Mouse (Mus musculus): ENCODE measurements at regions not wholly inside any gene's neighbourhood (a gene's known extent, or its start where the extent isn't known, plus 50 kb on each side); places are given as distances from the start of the nearest gene placed in this dataset.

DNA sequence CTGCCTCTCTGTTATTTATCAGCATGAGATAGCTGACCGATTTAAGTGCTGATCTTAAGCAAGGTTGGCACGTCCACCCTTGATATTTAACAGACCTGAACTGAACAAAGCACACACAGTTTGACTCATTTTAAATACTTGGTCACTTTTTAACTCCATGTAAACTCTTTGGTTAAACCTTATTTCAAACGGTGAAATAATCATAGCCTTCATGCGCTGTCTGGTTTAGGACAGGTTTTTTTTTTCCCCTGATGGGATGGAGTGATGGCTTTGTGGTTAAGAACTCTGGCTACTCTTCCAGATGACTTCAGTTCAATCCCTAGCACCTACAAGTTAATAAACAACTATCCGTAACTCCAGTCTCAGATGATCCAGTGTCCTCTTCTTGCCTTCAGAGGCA is 706.7 kb upstream of the N6amt1 start:
- Histone ChIP-seq H3K27ac (ENCODE audit: insufficient read depth, low read length) (no peak overlapping the region), H3K4me1 (ENCODE audit: control insufficient read depth, insufficient read depth, low read length) (no peaks in the 10 kb centered on the region), H3K4me3 (replicated peaks; ENCODE audit: insufficient read depth, low read depth, low read length) (no peak overlapping the region), H3K27me3 (ENCODE audit: control insufficient read depth, insufficient read depth, low read length) (no peaks in the 10 kb centered on the region)
- TF ChIP-seq POLR2A (IDR thresholded peaks at IDR 0.05; ENCODE audit: borderline replicate concordance, insufficient read depth, low read length) (no peak), CTCF (IDR thresholded peaks at IDR 0.05; ENCODE audit: borderline replicate concordance, insufficient read depth, low read depth, low read length) (no peak)
- WGBS = 62% methylated on average over 5 of the region's 5 CpGs
- no peak for DNase-seq

GRCm38 (mm10) chr16:86646753-86647152 is 707.2 kb upstream of the N6amt1 start:
- no peak for TF ChIP-seq POLR2A (IDR thresholded peaks at IDR 0.05; ENCODE audit: borderline replicate concordance, insufficient read depth, low read length)
- no peak for TF ChIP-seq CTCF (IDR thresholded peaks at IDR 0.05; ENCODE audit: borderline replicate concordance, insufficient read depth, low read depth, low read length)

GRCm38 (mm10) chr16:86645436-86645835 is 708.5 kb upstream of the N6amt1 start:
- TF ChIP-seq POLR2A (IDR thresholded peaks at IDR 0.05; ENCODE audit: borderline replicate concordance, insufficient read depth, low read length) (no peak), CTCF (IDR thresholded peaks at IDR 0.05; ENCODE audit: borderline replicate concordance, insufficient read depth, low read depth, low read length) (no peak)
- DNase-seq = no peak
- Histone ChIP-seq H3K27ac (ENCODE audit: insufficient read depth, low read length) (no peak overlapping the region), H3K27me3 (ENCODE audit: control insufficient read depth, insufficient read depth, low read length) (no peaks in the 10 kb centered on the region), H3K4me3 (replicated peaks; ENCODE audit: insufficient read depth, low read depth, low read length) (no peak overlapping the region), H3K4me1 (ENCODE audit: control insufficient read depth, insufficient read depth, low read length) (no peaks in the 10 kb centered on the region)
- 83% methylated on average over 1 of the region's 1 CpGs for WGBS

More at GRCm38 (mm10) chr16:86646753-86647152, 707.2 kb upstream of the N6amt1 start:
- 30% methylated on average over 2 of the region's 2 CpGs for WGBS
- no peak overlapping the region for H3K4me3 ChIP-seq (replicated peaks; ENCODE audit: insufficient read depth, low read depth, low read length)
- H3K27ac ChIP-seq (ENCODE audit: insufficient read depth, low read length) = no peak overlapping the region
- DNase-seq = no peak
- no peaks in the 10 kb centered on the region for H3K4me1 ChIP-seq (ENCODE audit: control insufficient read depth, insufficient read depth, low read length)
- no peaks in the 10 kb centered on the region for H3K27me3 ChIP-seq (ENCODE audit: control insufficient read depth, insufficient read depth, low read length)

DNA sequence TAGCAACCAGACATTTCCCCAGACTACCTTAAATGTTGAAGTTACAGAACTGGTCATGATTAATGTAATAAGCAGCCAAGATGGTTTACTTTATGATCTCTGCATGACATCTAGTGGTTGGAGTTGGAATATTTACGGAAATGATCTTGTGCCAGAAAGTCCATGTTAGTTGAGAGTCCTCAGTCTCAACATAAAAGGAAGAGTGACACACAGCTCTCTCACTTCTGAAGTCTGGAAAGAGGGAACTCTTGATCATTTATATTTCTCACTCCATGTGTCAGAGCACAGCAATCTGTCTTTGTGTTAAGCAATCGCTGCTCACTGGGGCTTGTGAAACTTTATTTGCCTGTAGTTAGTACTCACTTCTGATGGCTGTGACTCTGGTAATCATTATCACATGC is 709.1 kb upstream of the N6amt1 start:
- Histone ChIP-seq H3K27ac (ENCODE audit: insufficient read depth, low read length) (no peak overlapping the region), H3K27me3 (ENCODE audit: control insufficient read depth, insufficient read depth, low read length) (no peaks in the 10 kb centered on the region), H3K4me1 (ENCODE audit: control insufficient read depth, insufficient read depth, low read length) (no peaks in the 10 kb centered on the region), H3K4me3 (replicated peaks; ENCODE audit: insufficient read depth, low read depth, low read length) (no peak overlapping the region)
- TF ChIP-seq POLR2A (IDR thresholded peaks at IDR 0.05; ENCODE audit: borderline replicate concordance, insufficient read depth, low read length) = no peak
- peak; percentile 45; the same call in 1 of the 2 replicates for TF ChIP-seq CTCF (IDR thresholded peaks at IDR 0.05; ENCODE audit: borderline replicate concordance, insufficient read depth, low read depth, low read length)
- DNase-seq = peak; percentile 7 to 65
- 31% methylated on average over 2 of the region's 2 CpGs for WGBS

DNA sequence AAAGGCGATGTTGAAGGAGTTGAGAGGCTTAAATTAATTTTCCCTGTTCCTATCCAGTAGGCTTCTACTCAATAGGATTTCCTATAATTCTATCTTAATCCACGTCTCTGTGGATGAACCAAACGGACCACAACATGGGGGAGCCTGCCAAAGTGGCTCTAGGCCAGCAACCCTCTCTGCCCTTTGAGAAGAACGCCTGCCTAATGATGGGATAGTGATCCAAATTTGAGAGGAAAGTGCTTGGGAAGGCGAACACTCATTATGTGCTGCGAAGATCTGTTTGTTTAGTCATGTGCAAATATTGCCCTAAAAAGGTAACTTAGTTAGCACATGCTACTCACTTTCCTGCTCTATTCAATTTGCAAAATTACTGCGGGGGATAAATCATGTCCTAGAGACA is 702.5 kb upstream of the Adamts5 start:
- H3K4me3 ChIP-seq (replicated peaks; ENCODE audit: insufficient read depth, low read depth, low read length) = no peak overlapping the region
- DNase-seq = peak; percentile 9 to 17
- H3K4me1 ChIP-seq (ENCODE audit: control insufficient read depth, insufficient read depth, low read length) = no peaks in the 10 kb centered on the region
- H3K27ac ChIP-seq (ENCODE audit: insufficient read depth, low read length) = no peak overlapping the region
- 24% methylated on average over 7 of the region's 7 CpGs for WGBS
- H3K27me3 ChIP-seq (ENCODE audit: control insufficient read depth, insufficient read depth, low read length) = no peaks in the 10 kb centered on the region
- TF ChIP-seq POLR2A (IDR thresholded peaks at IDR 0.05; ENCODE audit: borderline replicate concordance, insufficient read depth, low read length) = no peak
- no peak for TF ChIP-seq CTCF (IDR thresholded peaks at IDR 0.05; ENCODE audit: borderline replicate concordance, insufficient read depth, low read depth, low read length)

DNA sequence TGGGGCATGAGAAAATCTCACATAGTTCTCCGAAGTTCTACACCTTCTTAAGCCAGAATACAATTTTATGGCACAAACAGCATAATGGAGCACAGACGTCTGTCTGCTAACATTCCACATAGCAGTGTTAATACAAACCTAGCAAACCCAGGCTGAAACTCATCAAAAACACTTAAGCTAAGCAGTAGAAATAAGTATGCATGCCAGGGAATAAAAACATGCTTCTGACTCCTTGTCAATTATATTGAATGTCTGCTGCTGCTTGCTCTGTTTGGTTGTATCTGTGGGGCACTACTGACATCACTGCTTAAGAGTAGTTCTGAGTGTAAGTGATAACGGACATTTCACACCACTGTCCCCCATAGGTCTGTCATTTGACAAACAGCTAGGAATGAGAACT is 693.4 kb upstream of the Adamts5 start:
- TF ChIP-seq CTCF (IDR thresholded peaks at IDR 0.05; ENCODE audit: borderline replicate concordance, insufficient read depth, low read depth, low read length) = no peak
- TF ChIP-seq POLR2A (IDR thresholded peaks at IDR 0.05; ENCODE audit: borderline replicate concordance, insufficient read depth, low read length) = no peak
- 83% methylated on average over 3 of the region's 3 CpGs for WGBS
- H3K27me3 ChIP-seq (ENCODE audit: control insufficient read depth, insufficient read depth, low read length) = no peaks in the 10 kb centered on the region

DNA sequence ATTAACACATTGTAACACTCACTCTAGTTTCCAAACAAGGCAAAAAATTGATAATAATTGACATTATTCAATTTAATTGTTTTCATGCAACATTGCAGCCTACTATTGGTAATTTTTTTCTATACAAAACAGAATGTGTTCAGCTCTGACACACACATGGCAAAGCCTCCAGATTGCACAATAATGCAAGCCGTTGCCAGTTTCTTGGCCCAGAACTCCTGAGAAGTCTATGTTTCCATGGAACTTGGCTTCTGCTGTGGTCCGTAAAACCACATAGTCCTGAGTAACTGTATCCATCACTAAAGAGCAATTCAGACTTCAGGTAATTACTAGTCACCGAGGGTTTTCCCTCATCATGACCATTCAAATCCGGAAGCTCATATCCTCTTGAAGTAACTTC is 684.4 kb upstream of the Adamts5 start:
- TF ChIP-seq CTCF (IDR thresholded peaks at IDR 0.05; ENCODE audit: borderline replicate concordance, insufficient read depth, low read depth, low read length) = no peak
- TF ChIP-seq POLR2A (IDR thresholded peaks at IDR 0.05; ENCODE audit: borderline replicate concordance, insufficient read depth, low read length) = no peak

More for the DNA sequence above, 693.4 kb upstream of the Adamts5 start:
- Histone ChIP-seq H3K27ac (ENCODE audit: insufficient read depth, low read length) (no peak overlapping the region), H3K4me1 (ENCODE audit: control insufficient read depth, insufficient read depth, low read length) (no peaks in the 10 kb centered on the region), H3K4me3 (replicated peaks; ENCODE audit: insufficient read depth, low read depth, low read length) (no peak overlapping the region)
- DNase-seq = no peak

GRCm38 (mm10) chr16:86578281-86578680 is 676.7 kb upstream of the Adamts5 start:
- TF ChIP-seq CTCF (IDR thresholded peaks at IDR 0.05; ENCODE audit: borderline replicate concordance, insufficient read depth, low read depth, low read length) (no peak), POLR2A (IDR thresholded peaks at IDR 0.05; ENCODE audit: borderline replicate concordance, insufficient read depth, low read length) (no peak)
- Histone ChIP-seq H3K27me3 (ENCODE audit: control insufficient read depth, insufficient read depth, low read length) (no peaks in the 10 kb centered on the region), H3K4me1 (ENCODE audit: control insufficient read depth, insufficient read depth, low read length) (no peaks in the 10 kb centered on the region), H3K4me3 (replicated peaks; ENCODE audit: insufficient read depth, low read depth, low read length) (no peak overlapping the region), H3K27ac (ENCODE audit: insufficient read depth, low read length) (no peak overlapping the region)
- 35% methylated on average over 5 of the region's 5 CpGs for WGBS
- no peak for DNase-seq

More for the DNA sequence above, 684.4 kb upstream of the Adamts5 start:
- Histone ChIP-seq H3K27ac (ENCODE audit: insufficient read depth, low read length) (no peak overlapping the region), H3K4me1 (ENCODE audit: control insufficient read depth, insufficient read depth, low read length) (no peaks in the 10 kb centered on the region), H3K4me3 (replicated peaks; ENCODE audit: insufficient read depth, low read depth, low read length) (no peak overlapping the region), H3K27me3 (ENCODE audit: control insufficient read depth, insufficient read depth, low read length) (no peaks in the 10 kb centered on the region)
- WGBS = 60% methylated on average over 4 of the region's 4 CpGs
- DNase-seq = no peak
